Mouse (Mus musculus): ENCODE data around the gene Tshr. TPM values are rescaled to one million over a fixed set of nuclear protein-coding genes. Genes with fewer than 3 reads are reported as not detected.

Gene Tshr
- 0.61 and 0.67 TPM in 2 replicates for polyA plus RNA-seq (2012)

GRCm38 (mm10) chr12:91384281-91385017, at the start of gene Tshr, which contains the start of gene Cep128:
Tshr (plus strand) TSS chr12:91384563.
Cep128 (minus strand) TSS chr12:91384409.

GRCm38 (mm10) chr12:91589847-91590690, 205.7 kb downstream of the Tshr start, which contains the start of gene Gtf2a1:
Gtf2a1 (minus strand) TSS chr12:91590487.

Other genes starting within 250 kb of the Tshr start
- 10.3 and 10.4 TPM in 2 replicates for gene Cep128, start 154 bp upstream of the Tshr start, polyA plus RNA-seq (2012)
- gene Gtf2a1, start 205.9 kb downstream of the Tshr start, polyA plus RNA-seq (2012), result 4.1 and 5.9 TPM in 2 replicates